Mouse (Mus musculus) A20 (cell line): Measurements from ENCODE around the gene Ttn.
A peak's percentile ranks its signal among the peaks of the same experiment; 100 is the strongest.

Experiments used
- DNase-seq: peaks from one replicate; pipeline ENCODE4 v3.0.0-alpha.2; 2011; ENCODE audit warnings: low read depth, low spot score

The Ttn gene

DNA sequence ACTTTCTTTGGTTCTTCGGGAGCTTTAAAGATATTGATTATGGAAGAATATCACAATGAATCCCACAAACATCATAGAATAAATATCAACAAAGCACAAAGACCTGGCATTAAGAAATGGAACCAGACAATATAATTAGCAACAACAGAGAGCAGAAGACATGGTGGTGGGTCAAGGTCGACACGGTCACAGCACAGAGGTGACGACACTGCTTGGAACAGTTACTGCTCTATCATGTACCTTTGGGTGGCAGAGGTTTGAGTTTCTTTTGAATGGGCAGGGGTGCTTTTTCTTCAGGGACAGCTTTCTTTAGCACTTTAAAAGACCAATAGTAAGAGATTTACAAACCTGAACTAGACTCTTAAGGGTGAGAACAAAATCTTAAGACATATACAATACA, 132.3 kb downstream of the Ttn start:
- no peak for DNase-seq

DNA sequence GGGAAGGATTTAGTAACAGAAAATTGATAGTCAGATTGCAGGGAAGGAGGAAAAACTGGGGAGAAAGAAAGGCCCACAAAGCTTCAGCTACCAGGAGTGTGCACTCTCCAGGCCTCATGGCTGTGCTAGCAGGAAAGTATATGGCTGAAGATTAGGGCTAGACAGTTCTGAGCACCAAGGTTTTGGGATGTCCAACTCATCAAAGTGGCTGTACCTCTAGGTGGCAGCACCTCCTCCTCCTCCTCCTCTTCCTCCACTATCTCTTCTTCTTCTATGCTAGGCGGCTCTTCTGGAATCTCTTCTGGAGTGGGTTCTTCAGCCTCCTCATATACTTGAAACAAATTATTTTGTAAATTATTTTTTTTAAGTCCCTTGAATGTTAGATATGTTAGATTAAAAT, 139.2 kb downstream of the Ttn start:
- no peak for DNase-seq

- DNase-seq = peak; percentile 64
Measured at GRCm38 (mm10) chr2:76820472-76820871, 161.9 kb downstream of the Ttn start.

DNA sequence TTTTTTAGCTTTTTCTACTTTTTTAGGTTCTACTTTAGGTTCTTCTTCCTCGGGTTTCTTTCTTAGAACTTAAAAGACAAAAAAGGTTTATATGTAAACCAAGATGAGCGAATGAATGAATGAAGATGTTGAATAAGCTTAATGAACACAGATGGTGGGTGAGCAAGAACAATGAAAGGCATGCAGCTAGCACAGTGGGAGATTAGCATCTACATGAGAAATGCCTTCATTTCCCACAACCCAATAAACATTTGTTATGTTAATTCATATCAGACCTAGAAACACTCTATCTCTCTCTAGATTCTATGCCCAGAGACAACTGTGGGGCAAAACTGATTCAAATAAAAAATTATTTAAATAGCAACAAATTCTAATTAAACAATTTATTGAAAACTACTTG, 164.6 kb downstream of the Ttn start:
- DNase-seq = no peak

DNA sequence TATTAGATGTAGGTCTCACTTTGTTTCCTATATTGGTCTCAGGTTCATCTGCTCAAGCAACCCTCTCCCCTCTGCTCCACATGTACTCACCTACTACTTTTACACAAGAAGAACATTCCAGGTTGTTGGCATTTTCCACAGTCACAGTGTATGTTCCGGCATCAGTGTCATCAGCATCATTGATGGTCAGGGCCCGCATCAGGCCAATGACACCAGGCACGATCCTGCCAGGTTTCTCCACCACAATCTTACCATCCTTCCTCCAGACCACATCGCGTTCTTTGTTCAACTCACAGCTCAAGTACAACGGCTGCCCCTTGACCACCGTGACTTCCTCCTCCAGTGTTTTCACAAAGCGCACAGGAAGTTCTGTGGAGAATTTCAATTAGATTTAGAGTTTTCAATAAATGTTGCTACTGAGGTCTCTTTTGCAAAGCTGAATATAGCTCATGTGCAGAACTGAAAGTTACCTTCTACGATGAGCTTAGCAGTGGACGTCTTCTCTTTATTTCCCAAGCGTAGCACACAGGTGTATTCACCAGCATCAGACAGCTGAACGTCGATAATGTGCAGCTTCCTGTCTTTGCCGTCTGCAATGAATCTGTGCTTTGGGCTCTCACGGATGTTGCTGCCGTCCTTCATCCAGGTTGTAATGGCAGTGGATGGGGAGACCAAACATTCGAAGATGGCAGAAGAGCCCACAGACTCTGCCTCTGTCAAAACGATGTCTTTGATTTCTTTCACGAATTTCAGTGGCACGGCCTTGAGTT, 168.1 kb downstream of the Ttn start:
- peak; percentile 22 for DNase-seq

GRCm38 (mm10) chr2:76811160-76811559, 171.2 kb downstream of the Ttn start:
- DNase-seq = no peak

DNA sequence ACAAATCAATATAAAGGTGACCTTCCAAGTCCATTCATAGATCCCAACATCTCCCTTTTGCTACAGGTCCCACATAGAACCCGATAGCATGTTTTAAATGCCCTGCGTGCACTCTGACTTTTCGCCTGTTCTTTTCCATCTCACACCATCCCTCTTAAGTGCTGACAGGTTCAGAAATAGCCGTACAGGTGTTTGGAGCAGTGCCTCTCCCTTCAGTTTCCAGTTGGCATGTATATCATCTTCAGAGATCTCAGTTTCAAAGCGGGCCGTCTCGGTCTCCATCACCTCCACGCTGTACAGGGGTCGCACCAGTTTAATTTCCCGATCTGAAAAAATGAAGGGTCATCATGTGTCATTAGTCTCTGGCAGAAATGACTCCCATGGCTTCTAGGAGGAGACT, 174.0 kb downstream of the Ttn start:
- no peak for DNase-seq

GRCm38 (mm10) chr2:76807284-76807683, 175.1 kb downstream of the Ttn start:
- DNase-seq = no peak

- DNase-seq = no peak
Measured at GRCm38 (mm10) chr2:76806861-76807260, 175.5 kb downstream of the Ttn start.

GRCm38 (mm10) chr2:76806376-76806775, 176.0 kb downstream of the Ttn start:
- no peak for DNase-seq

DNA sequence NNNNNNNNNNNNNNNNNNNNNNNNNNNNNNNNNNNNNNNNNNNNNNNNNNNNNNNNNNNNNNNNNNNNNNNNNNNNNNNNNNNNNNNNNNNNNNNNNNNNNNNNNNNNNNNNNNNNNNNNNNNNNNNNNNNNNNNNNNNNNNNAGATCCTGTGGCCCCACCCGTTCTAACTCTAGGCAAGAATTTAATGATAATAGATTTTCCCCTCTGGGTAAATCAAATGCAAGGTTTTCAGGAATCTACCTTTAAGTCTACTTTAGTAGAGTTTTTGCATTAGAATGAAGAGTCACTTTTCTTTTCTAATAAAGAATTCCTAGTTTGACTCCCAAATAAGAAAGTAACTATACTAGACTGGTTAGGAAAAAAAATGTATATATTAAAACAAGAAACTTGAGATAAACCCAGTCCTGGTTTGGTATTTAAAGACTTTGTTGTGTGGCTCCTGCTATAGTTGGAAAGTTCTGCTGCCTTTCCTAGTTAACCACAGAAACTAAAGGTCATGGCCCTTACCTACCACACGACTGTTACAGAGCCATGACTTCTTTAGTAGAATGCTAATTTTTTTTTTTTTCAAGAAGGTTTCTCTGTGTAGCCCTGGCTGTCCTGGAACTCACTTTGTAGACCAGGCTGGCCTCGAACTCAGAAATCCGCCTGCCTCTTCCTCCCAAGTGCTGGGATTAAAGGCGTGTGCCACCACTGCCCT, 177.0 kb downstream of the Ttn start:
- no peak for DNase-seq

DNA sequence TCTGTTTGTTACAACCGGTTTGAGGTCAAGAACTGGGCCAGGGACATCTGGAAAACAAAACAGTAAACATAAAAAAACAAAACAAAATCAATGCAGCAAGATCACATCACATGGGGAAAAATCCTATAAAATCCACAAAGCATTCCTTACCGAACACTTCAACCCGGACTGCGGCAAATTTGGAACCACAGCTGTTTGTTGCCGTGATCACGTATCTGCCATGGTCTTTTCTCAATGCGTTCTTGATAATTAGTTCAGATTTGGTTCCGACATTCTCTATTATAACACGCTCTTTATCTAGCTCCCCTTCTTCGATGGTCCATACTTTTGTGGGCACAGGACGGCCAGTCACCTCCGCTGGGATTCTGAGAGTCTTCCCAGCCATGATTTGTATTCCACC, 198.2 kb downstream of the Ttn start:
- no peak for DNase-seq

DNA sequence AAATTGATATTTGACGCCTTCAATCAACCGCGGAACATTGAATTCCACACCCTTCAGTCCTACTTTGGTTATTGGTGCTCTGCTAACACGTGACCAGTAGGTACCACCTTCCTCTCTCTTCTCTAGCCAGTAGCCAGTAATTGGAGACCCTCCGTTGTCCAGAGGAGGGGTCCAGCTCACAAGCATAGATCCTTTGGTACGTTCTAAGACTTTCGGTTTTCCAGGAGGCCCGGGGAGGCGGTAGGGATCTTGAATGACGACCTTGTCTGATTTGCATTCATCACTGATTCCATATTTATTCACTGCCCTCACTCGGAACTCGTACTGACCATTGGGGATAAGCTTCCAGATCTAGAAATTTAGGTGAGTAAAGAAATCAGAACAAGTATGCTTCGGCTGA, 201.6 kb downstream of the Ttn start:
- no peak for DNase-seq

DNA sequence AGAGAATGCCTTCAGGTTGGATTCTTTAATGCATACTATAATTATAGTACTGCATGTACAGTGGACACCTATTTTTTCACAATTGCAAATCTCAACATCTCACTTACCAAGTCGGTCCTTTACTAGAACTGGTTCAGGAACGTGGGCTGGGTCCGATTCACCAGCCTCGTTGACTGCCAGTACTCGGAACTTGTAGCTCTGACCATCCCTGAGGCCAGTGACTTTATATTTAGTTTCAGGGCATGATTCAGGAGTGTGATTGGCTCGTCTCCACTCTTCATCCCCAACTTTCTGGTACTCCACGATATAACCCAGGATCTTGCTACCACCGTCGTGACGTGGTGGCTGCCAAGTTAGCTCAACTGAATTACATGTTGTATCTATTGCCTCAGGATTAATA, 212.5 kb downstream of the Ttn start:
- no peak for DNase-seq

GRCm38 (mm10) chr2:76767231-76767630, 215.1 kb downstream of the Ttn start:
- DNase-seq = no peak

GRCm38 (mm10) chr2:76764526-76764925, 217.8 kb downstream of the Ttn start:
- no peak for DNase-seq

- no peak for DNase-seq
Measured at GRCm38 (mm10) chr2:76762154-76762553, 220.2 kb downstream of the Ttn start.

GRCm38 (mm10) chr2:76756461-76756860, 225.9 kb downstream of the Ttn start:
- no peak for DNase-seq

GRCm38 (mm10) chr2:76751993-76752392, 230.4 kb downstream of the Ttn start:
- no peak for DNase-seq

DNA sequence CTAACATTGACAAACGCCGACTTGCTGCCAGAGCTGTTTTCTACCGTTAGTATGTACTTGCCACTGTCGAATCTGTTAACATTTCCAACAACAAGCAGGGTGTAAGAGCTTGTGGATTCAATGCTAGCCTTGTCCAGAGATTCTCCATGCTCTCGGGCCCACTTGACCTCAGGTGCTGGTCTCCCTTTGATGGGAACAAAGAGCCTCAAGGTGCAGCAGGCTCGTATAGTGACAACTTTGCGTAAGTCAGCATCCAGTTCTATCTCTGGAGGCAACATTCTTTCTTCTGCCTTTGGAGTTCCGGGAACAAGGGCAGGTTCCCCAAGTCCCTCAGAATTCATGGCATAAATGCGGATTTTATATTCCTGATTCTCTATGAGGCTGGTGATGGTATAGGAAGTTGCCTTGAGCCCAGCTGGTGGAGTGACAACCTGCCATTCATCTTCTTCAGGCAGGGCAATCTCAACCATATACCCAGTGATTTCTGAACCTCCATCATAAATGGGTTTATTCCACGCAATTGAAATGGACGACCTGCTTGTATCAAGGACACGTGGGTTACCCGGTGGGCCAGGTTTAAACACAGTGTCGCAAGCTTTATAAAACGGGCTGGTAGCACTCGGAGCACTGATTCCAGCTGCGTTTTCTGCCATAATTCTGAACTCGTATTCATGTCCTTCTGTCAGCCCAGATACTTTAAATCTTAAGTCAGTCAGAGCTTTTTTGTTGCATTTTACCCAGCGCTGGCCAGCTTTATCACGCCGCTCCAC, 232.8 kb downstream of the Ttn start:
- DNase-seq = no peak

- DNase-seq = no peak
Measured at GRCm38 (mm10) chr2:76748696-76749095, 233.7 kb downstream of the Ttn start.

DNA sequence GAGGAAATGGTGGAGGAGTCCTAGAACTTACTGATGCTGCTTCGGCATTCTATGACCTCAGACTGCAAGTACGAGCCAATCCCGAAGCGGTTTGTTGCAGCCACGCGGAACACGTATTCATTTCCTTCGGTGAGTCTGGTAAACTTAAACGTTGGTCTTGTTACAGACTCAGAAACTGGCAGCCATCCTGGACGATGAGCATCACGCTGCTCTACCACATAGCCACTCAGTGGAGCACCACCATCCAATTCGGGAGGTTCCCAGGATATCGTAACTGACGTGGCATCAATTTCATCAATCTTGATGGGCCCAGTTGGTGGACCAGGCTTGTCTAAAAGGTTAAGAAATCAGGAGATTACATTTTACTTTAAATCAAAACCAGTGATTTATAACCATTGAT, 262.7 kb downstream of the Ttn start:
- DNase-seq = no peak

DNA sequence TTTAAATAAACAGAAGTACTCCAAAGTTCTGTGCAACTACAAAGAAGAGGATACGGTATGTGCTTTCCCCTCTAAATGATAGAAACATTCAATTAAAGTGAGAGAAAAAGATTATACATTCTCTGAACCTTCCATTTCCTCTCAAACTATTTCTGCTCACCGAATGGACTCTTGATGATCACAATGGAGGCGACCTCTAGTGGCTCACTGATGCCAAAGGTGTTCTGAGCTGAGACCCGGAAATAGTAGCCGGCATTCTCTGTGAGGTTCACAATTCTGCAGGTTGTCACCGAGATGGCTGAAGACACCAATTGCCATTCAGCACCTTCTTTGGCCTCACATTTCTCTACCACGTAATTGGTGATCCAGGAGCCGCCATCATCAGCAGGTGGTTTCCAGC, 267.4 kb downstream of the Ttn start:
- DNase-seq = no peak
